Mouse (Mus musculus) CH12F3 (cell line): ENCODE data around the gene Nkpd1.

Experiments
- in situ Hi-C: fragments of 300-500 bp; cut with MboI; formaldehyde crosslinking; loops from 2 replicates; pipeline ENCODE4 v1.14.3; 2020; ENCODE audit warnings: low sequenced_read_pairs

The Nkpd1 gene

DNA sequence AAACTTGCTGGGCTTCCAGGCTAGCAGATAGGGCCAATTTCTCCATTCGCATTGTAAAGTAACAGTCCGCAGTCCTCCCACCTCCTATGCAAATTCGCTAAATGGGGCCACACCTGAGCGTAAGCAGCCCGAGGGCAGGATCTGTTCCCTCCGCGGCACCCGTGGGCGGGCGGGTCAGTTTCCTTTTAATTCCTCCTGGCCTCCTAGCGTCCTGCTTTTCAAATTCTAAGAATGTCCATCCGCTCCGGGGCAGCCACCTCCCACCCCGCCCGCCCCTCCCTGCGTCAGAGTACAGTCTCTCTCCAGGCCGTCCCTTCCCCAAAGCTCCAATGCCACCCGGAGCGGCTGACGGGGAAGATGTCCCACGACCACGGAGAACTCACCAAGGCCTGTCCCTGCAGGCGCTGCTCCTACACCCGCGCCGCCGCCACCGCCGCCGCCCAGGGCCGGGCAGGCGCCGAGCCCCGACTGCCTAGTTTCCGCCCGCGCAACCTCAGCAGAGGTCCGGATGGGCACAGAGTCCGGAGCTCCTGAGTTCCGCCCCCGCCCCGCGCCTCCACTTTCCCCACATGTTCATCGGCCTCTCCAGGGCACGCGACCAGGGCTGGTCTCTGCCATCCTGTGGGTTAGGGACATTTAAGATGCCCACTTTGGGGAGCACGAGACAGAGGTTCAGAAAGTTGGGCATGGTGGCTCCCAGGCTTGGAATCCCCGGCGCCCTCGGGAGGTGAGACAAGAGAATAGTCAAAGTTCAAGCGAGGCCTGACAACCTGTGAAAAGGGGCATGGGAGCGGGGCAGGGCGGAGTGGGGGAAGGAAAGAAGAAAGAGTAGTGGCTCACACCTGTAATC, 55.5 kb downstream of the Nkpd1 start:
- in situ Hi-C loops: no loop called here

DNA sequence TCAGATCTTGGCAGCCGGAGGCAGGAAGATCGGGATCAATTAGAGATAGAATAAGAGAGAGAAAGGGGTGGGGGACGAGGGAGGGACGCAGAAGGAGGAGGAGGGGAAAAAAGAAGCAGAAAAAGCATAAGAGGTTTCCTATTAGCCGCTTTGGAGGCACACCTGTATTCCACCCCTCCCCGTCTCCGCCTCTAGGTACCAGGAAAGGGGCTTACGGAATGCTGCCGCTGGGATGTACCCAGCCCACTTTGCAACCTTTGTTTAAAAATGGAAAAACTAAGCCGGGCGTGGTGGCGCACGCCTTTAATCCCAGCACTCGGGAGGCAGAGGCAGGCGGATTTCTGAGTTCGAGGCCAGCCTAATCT, 56.1 kb downstream of the Nkpd1 start:
- in situ Hi-C loops: no loop called here
